ENCODE assay signal across 22 mouse cellular contexts in the genomic region with DNA sequence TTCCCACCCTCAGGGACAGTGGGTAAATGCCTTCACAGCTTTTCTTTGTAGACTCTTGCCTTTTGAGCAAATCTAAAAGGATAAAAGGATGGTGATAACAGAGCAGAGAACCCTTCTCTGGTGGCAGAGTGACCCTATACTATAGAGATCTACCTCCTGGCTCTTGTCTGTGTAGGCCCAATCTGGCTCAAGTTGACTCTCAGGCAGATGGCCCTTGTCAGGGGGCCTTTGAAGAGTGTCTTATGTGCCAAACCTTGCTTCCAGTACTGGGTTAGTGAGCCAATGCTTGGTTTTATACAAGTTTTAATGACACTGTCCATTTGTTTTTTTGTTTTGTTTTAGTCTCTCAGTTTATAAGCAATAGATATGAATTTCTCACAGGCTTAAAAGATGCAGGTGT. TPM values are rescaled to one million over a fixed set of nuclear protein-coding genes. Genes with fewer than 3 reads are reported as not detected.
"Had no signal": no experiment of that assay in that cellular context is flagged by ENCODE, and none has a peak within 500 bp of the region (broad histone marks: within the 10 kb centered on the region; RNA-seq: fewer than 3 reads in every experiment).

No protein-coding gene starts in this region.

- H3K9me3 ChIP-seq: limb, embryonic 15.5 days; liver, embryonic 12.5 days; lung, embryonic 15.5 days; megakaryocyte, embryonic 14.5 days; midbrain, embryonic 12.5 days; stomach, embryonic 15.5 days had no signal

- DNase-seq: kidney, postnatal 10 days; kidney, postnatal 4 days; lung, postnatal 14 days; right cerebral cortex, postnatal 14 days; thymus, postnatal 36 days had no signal

- H3K4me2 ChIP-seq: limb, embryonic 15.5 days; liver, embryonic 12.5 days; lung, embryonic 15.5 days; midbrain, embryonic 12.5 days; stomach, embryonic 15.5 days had no signal

- ATAC-seq: liver, embryonic 12.5 days; midbrain, embryonic 16.5 days had no signal

- H3K27ac ChIP-seq: layer of hippocampus, adult 2 months; limb, embryonic 15.5 days; liver, embryonic 12.5 days; lung, embryonic 15.5 days; macrophage; midbrain, embryonic 12.5 days; stomach, embryonic 15.5 days had no signal

- H3K27me3 ChIP-seq: limb, embryonic 15.5 days; liver, embryonic 12.5 days; lung, embryonic 15.5 days; midbrain, embryonic 12.5 days; stomach, embryonic 15.5 days had no signal

- H3K4me1 ChIP-seq: limb, embryonic 15.5 days; liver, embryonic 12.5 days; lung, embryonic 15.5 days; megakaryocyte, embryonic 14.5 days; stomach, embryonic 15.5 days had no signal

- H3K4me3 ChIP-seq: layer of hippocampus, adult 2 months; limb, embryonic 15.5 days; liver, embryonic 12.5 days; lung, embryonic 15.5 days; megakaryocyte, embryonic 14.5 days; midbrain, embryonic 12.5 days; stomach, embryonic 15.5 days had no signal

- H3K9ac ChIP-seq: limb, embryonic 15.5 days; liver, embryonic 12.5 days; lung, embryonic 15.5 days; midbrain, embryonic 12.5 days; stomach, embryonic 15.5 days had no signal

- H3K36me3 ChIP-seq: limb, embryonic 15.5 days; liver, embryonic 12.5 days; lung, embryonic 15.5 days; stomach, embryonic 15.5 days had no signal

RNA-seq across cellular contexts. Expression of a gene that starts 6.4 kb away (rescaled TPM):
- polyA plus RNA-seq: macrophage had no signal

RNA-seq across cellular contexts. Expression of a gene that starts 23.0 kb away (rescaled TPM):
- total RNA-seq: layer of hippocampus, adult 2 months; layer of hippocampus, postnatal 14 days; left cerebral cortex, adult 18-20 months; left cerebral cortex, postnatal 14 days had no signal
- polyA plus RNA-seq: limb, embryonic 11.5 days; limb, embryonic 15.5 days; liver, embryonic 12.5 days; liver, embryonic 16.5 days; lung, embryonic 15.5 days; macrophage; midbrain, embryonic 12.5 days; midbrain, embryonic 16.5 days; neural tube, embryonic 14.5 days; spleen, adult 2 months; stomach, embryonic 15.5 days; thymus, postnatal 0 days had no signal

RNA-seq across cellular contexts. Expression of a gene that starts 41.9 kb away (rescaled TPM):
- polyA plus RNA-seq: limb, embryonic 15.5 days; liver, embryonic 16.5 days; macrophage; spleen, adult 2 months; thymus, postnatal 0 days had no signal
